Mouse (Mus musculus) erythroblast, embryonic 14.5 days (primary cell): Measurements from ENCODE around the gene Mplkip.

Source experiments
- GATA1 ChIP-seq: IDR thresholded peaks from 2 replicates; pipeline ENCODE4 v1.6.1; 2012; ENCODE audit warnings: low read length, inconsistent platforms, mixed read lengths
- TAL1 ChIP-seq: IDR thresholded peaks from 3 replicates; pipeline ENCODE4 v1.6.1; 2012; ENCODE audit warnings: low read length, inconsistent platforms, mixed read lengths

DNA sequence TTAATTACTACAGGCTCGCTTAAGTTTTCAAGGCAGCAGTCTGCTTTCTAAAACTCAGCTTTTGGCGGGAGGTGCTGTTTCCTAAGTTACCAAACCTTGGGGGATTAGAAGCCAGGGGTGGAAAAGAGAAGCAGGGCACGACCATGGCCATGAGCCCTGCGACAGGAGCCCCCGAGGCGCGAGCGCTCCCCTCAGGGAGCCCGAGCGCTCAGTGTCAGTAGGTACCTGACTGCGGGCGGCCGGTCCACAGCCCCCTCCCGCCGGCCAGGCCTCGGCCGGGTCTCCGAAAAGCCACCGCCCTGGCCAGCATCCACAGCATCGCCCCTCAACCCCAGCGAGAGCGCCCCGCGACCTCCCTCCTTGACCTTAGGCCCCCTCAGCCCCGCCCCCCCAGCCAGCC is 578 bp upstream of the Mplkip start:
- TF ChIP-seq GATA1 (no peak), TAL1 (no peak)
